Mouse (Mus musculus): ENCODE data around the gene Ank2.

DNA sequence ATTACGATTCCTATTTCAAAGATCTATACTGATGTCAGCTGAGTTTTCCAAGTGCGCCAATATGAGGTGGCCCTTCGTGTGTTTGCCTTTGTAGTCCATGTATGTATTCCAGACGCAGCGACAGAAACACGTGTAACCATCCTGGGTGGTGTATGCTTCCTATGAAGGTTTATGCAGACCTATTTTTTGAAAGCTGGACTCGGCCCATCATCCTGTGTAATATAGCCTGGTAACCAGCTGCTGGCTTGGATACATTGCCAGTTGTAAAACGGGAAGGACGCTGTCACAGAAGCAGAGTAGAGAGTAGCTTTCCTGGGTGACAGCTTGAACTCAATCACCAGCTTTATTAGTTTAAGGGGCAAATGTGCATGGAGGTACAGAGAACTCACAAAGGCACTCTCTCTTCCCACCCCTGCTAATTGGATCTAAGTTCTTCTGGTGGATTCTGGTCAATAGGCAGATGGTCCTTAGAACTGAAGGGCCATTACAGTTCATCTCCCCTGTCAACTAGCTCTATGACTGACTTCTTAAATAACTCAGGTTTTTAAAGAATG is 300.0 kb downstream of the Ank2 start:
- TF ChIP-seq CTCF (conservative IDR thresholded peaks at IDR 0.05; ENCODE audit: insufficient read depth, insufficient read length, low read depth, low read length) (no peak), POLR2A (IDR thresholded peaks at IDR 0.05; ENCODE audit: low read depth, low read length) (no peak)

Data from kidney, adult 2 months (tissue).